Mouse (Mus musculus) forebrain, embryonic 16.5 days (tissue): ENCODE results near the gene B3gnt2. TPM values are rescaled to one million over a fixed set of nuclear protein-coding genes. Genes with fewer than 3 reads are reported as not detected.

Experiments used
- ATAC-seq: fragments of 200-750 bp; cut with Nextera tagmentation; 2 replicates; pipeline ENCODE4 v1.8.0; 2017; ENCODE audit warnings: mild to moderate bottlenecking, moderate library complexity
- H3K27ac ChIP-seq: fragments of 300-500 bp; sonication (generic); 2 replicates; pipeline ENCODE4 v1.5.1; 2014; ENCODE audit warnings: low read length, control low read depth
- H3K27me3 ChIP-seq: fragments of 300-500 bp; sonication (generic); replicated peaks from 2 replicates; pipeline ENCODE4 v1.6.1; 2014; ENCODE audit warnings: low read length; ENCODE audit not compliant: control insufficient read depth, insufficient read depth
- H3K36me3 ChIP-seq: fragments of 300-500 bp; sonication (generic); 2 replicates; pipeline ENCODE4 v1.6.1; 2014; ENCODE audit not compliant: control insufficient read depth, insufficient read depth
- H3K4me1 ChIP-seq: fragments of 300-500 bp; sonication (generic); replicated peaks from 2 replicates; pipeline ENCODE4 v1.6.1; 2014; ENCODE audit warnings: low read length; ENCODE audit not compliant: control insufficient read depth, insufficient read depth
- H3K4me2 ChIP-seq: fragments of 300-500 bp; sonication (generic); 2 replicates; pipeline ENCODE4 v1.6.1; 2014; ENCODE audit warnings: mild to moderate bottlenecking, low read length, control low read depth
- H3K4me3 ChIP-seq: fragments of 300-500 bp; sonication (generic); replicated peaks from 2 replicates; pipeline ENCODE4 v1.5.1; 2014; ENCODE audit warnings: mild to moderate bottlenecking, low read length, control low read depth
- H3K9ac ChIP-seq: fragments of 300-500 bp; sonication (generic); replicated peaks from 2 replicates; pipeline ENCODE4 v1.6.1; 2014; ENCODE audit warnings: low read depth, low read length, control low read depth
- H3K9me3 ChIP-seq: fragments of 300-500 bp; sonication (generic); 2 replicates; pipeline ENCODE4 v1.6.1; 2016; ENCODE audit warnings: low read length; ENCODE audit not compliant: control insufficient read depth
- WGBS: fragments of 180-500 bp; shearing (Covaris S2); extraction: QIAGEN DNeasy Blood & Tissue Kit; methylation state at CpG from one replicate; pipeline ENCODE4 v1.1.7; 2014; 5-methylcytosine and 5-hydroxymethylcytosine counted together
- polyA plus RNA-seq: library from polyadenylated mRNA; unstranded; fragments of >200 nt; fragmentation: Nextera tagmentation; extraction: Ambion mirVana; gene quantifications from 2 replicates; pipeline ENCODE4 v1.2.1, GENCODE M21; 2015

The B3gnt2 gene
- polyA plus RNA-seq, 1 experiment from 2014 or later: 3.1 TPM

GRCm38 (mm10) chr11:22891242-22891641 lies 30.5 kb upstream of the B3gnt2 start:
- H3K36me3 ChIP-seq: no peaks in the 10 kb centered on the region
- WGBS: 73% methylated on average over 9 of the region's 9 CpGs
- ATAC-seq: no peak
- H3K27me3 ChIP-seq: no peaks in the 10 kb centered on the region
- no peaks in the 10 kb centered on the region for H3K9me3 ChIP-seq
- no peak overlapping the region for H3K27ac ChIP-seq
- no peak overlapping the region for H3K4me2 ChIP-seq
- no peaks in the 10 kb centered on the region for H3K4me1 ChIP-seq
- no peak overlapping the region for H3K9ac ChIP-seq
- no peak overlapping the region for H3K4me3 ChIP-seq

- Histone ChIP-seq H3K9ac (no peak overlapping the region), H3K4me1 (no peaks in the 10 kb centered on the region), H3K9me3 (no peaks in the 10 kb centered on the region), H3K27ac (no peak overlapping the region), H3K27me3 (no peaks in the 10 kb centered on the region), H3K4me3 (no peak overlapping the region), H3K36me3 (no peaks in the 10 kb centered on the region), H3K4me2 (no peak overlapping the region)
- no peak for ATAC-seq
- 89% methylated on average over 3 of the region's 3 CpGs for WGBS
Measured at GRCm38 (mm10) chr11:22889224-22889623, 28.5 kb upstream of the B3gnt2 start.

GRCm38 (mm10) chr11:22886991-22887390 lies 26.2 kb upstream of the B3gnt2 start:
- H3K4me1 ChIP-seq: no peaks in the 10 kb centered on the region
- no peak for ATAC-seq
- H3K9me3 ChIP-seq: no peaks in the 10 kb centered on the region
- no peak overlapping the region for H3K27ac ChIP-seq
- no peaks in the 10 kb centered on the region for H3K36me3 ChIP-seq
- no peak overlapping the region for H3K4me3 ChIP-seq
- no peak overlapping the region for H3K4me2 ChIP-seq
- H3K9ac ChIP-seq: no peak overlapping the region
- WGBS: 94% methylated on average over 4 of the region's 4 CpGs
- no peaks in the 10 kb centered on the region for H3K27me3 ChIP-seq

- H3K9ac ChIP-seq: no peak overlapping the region
- H3K9me3 ChIP-seq: no peaks in the 10 kb centered on the region
- no peak overlapping the region for H3K4me2 ChIP-seq
- H3K27me3 ChIP-seq: no peaks in the 10 kb centered on the region
- no peaks in the 10 kb centered on the region for H3K4me1 ChIP-seq
- 96% methylated on average over 1 of the region's 1 CpGs for WGBS
- no peaks in the 10 kb centered on the region for H3K36me3 ChIP-seq
- no peak overlapping the region for H3K27ac ChIP-seq
- ATAC-seq: no peak
- H3K4me3 ChIP-seq: no peak overlapping the region
Measured at GRCm38 (mm10) chr11:22885350-22885749, 24.6 kb upstream of the B3gnt2 start.

GRCm38 (mm10) chr11:22883676-22884075 lies 22.9 kb upstream of the B3gnt2 start:
- H3K27me3 ChIP-seq: no peaks in the 10 kb centered on the region
- H3K4me1 ChIP-seq: no peaks in the 10 kb centered on the region
- H3K4me2 ChIP-seq: no peak overlapping the region
- no peak overlapping the region for H3K4me3 ChIP-seq
- H3K9ac ChIP-seq: no peak overlapping the region
- ATAC-seq: no peak
- H3K9me3 ChIP-seq: no peaks in the 10 kb centered on the region
- H3K27ac ChIP-seq: no peak overlapping the region
- WGBS: 93% methylated on average over 2 of the region's 2 CpGs
- no peaks in the 10 kb centered on the region for H3K36me3 ChIP-seq

GRCm38 (mm10) chr11:22882926-22883325 lies 22.2 kb upstream of the B3gnt2 start:
- no peaks in the 10 kb centered on the region for H3K27me3 ChIP-seq
- H3K9ac ChIP-seq: no peak overlapping the region
- H3K4me1 ChIP-seq: no peaks in the 10 kb centered on the region
- no peak for ATAC-seq
- H3K4me2 ChIP-seq: no peak overlapping the region
- H3K27ac ChIP-seq: no peak overlapping the region
- no peaks in the 10 kb centered on the region for H3K36me3 ChIP-seq
- no peaks in the 10 kb centered on the region for H3K9me3 ChIP-seq
- H3K4me3 ChIP-seq: no peak overlapping the region

- no peaks in the 10 kb centered on the region for H3K36me3 ChIP-seq
- no peaks in the 10 kb centered on the region for H3K27me3 ChIP-seq
- H3K27ac ChIP-seq: no peak overlapping the region
- no peak overlapping the region for H3K9ac ChIP-seq
- no peak overlapping the region for H3K4me3 ChIP-seq
- no peaks in the 10 kb centered on the region for H3K4me1 ChIP-seq
- ATAC-seq: no peak
- H3K9me3 ChIP-seq: no peaks in the 10 kb centered on the region
- H3K4me2 ChIP-seq: no peak overlapping the region
- 62% methylated on average over 3 of the region's 3 CpGs for WGBS
Measured at GRCm38 (mm10) chr11:22880383-22881172, 19.8 kb upstream of the B3gnt2 start.

- no peaks in the 10 kb centered on the region for H3K9me3 ChIP-seq
- 95% methylated on average over 4 of the region's 4 CpGs for WGBS
- peaks cover 8% of the 10 kb centered on the region for H3K4me1 ChIP-seq
- no peak overlapping the region for H3K27ac ChIP-seq
- no peak overlapping the region for H3K9ac ChIP-seq
- H3K4me2 ChIP-seq: no peak overlapping the region
- H3K4me3 ChIP-seq: no peak overlapping the region
- H3K36me3 ChIP-seq: no peaks in the 10 kb centered on the region
- no peak for ATAC-seq
- no peaks in the 10 kb centered on the region for H3K27me3 ChIP-seq
Measured at GRCm38 (mm10) chr11:22879645-22880044, 18.9 kb upstream of the B3gnt2 start.

- Histone ChIP-seq H3K9ac (no peak overlapping the region), H3K9me3 (no peaks in the 10 kb centered on the region), H3K4me2 (no peak overlapping the region), H3K36me3 (no peaks in the 10 kb centered on the region), H3K4me3 (no peak overlapping the region), H3K27me3 (no peaks in the 10 kb centered on the region), H3K27ac (no peak overlapping the region), H3K4me1 (peaks cover 8% of the 10 kb centered on the region)
- WGBS: 92% methylated on average over 3 of the region's 3 CpGs
- ATAC-seq: no peak
Measured at GRCm38 (mm10) chr11:22876680-22877330, 16.0 kb upstream of the B3gnt2 start.
